Mouse (Mus musculus): ENCODE measurements around the gene Grhpr. TPM values are rescaled to one million over a fixed set of nuclear protein-coding genes. Genes with fewer than 3 reads are reported as not detected.
"Not testable (repeated sequence)": the region's sequence is repeated elsewhere in the genome, so short reads cannot be mapped to it uniquely, and the experiment has no call there.

Gene Grhpr
- polyA plus RNA-seq, 1 experiment from 2014 or later: 33.5 TPM

DNA sequence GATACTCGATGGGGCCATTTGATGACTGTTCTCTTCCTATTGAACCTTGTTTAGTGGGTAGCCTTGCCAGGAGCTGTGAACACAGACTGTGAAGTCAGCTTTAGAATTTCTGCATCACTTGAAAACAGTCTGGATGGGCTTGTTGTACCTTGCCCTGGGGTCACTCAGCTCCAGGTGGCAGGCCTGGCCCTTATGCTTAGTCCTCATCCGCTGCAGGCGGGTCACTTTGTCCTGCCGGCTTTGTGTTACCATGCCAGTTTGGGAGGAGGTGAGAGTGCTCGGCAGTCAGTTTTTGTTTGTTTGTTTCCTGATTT is 736 bp downstream of the Grhpr start:
- Histone ChIP-seq H3K27ac (ENCODE audit: low read depth, low read length) (no peak overlapping the region), H3K4me2 (ENCODE audit: low read length) (peak overlapping the region; percentile 84), H3K4me3 (ENCODE audit: low read length) (peak overlapping the region; percentile 48), H3K9me3 (ENCODE audit: control insufficient read depth, low read length) (no peaks in the 10 kb centered on the region), H3K36me3 (ENCODE audit: control insufficient read depth, insufficient read depth, low read length) (no peaks in the 10 kb centered on the region), H3K4me1 (ENCODE audit: control insufficient read depth, insufficient read depth, low read depth, low read length) (0 out of 2 replicates have a peak, but pooled peaks cover 4% of the 10 kb centered on the region), H3K27me3 (replicated peaks; ENCODE audit: control insufficient read depth, insufficient read depth, low read length) (no peaks in the 10 kb centered on the region), H3K9ac (ENCODE audit: low read depth, low read length) (0 out of 2 replicates have a peak overlapping the region, but pooled peaks have one; percentile 9)
- no peak for ATAC-seq
- 21% methylated on average over 5 of the region's 5 CpGs for WGBS

DNA sequence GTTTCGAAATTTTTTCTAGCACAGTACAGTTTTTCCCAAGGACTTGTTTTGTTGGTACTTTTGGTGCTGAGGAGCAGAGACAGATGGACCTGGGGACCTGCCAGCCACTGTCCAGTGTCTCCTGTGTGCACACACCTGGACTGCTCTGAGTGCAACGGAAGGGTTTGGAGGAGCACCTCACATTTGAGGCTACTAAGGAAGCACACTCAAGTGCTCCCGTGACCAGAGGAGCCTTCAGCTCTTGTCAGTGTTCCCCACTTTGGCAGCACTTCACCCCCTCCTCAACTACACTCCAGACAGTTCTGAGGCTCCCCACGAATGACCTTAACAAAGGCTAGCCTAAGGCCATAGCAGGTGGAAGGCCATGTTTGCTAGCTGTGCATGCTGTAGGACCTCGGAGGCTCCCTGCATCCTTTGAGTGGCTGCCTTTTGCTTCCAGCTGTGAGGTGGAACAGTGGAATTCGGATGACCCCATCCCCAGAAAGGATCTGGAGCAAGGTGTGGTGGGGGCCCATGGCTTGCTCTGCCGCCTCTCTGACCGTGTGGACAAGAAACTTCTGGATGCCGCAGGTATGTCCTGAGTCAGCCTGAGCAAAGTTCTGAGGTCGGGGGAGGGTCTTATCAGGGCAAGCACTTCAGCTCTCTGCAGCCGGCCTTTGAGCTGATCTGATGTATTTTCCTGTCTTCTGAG is 1.4 kb downstream of the Grhpr start:
- H3K27ac ChIP-seq (ENCODE audit: low read depth, low read length): no peak overlapping the region
- no peaks in the 10 kb centered on the region for H3K36me3 ChIP-seq (ENCODE audit: control insufficient read depth, insufficient read depth, low read length)
- no peak overlapping the region for H3K4me3 ChIP-seq (ENCODE audit: low read length)
- 0 out of 2 replicates have a peak, but pooled peaks cover 4% of the 10 kb centered on the region for H3K4me1 ChIP-seq (ENCODE audit: control insufficient read depth, insufficient read depth, low read depth, low read length)
- H3K4me2 ChIP-seq (ENCODE audit: low read length): no peak overlapping the region
- no peak for ATAC-seq
- no peaks in the 10 kb centered on the region for H3K9me3 ChIP-seq (ENCODE audit: control insufficient read depth, low read length)
- H3K27me3 ChIP-seq (replicated peaks; ENCODE audit: control insufficient read depth, insufficient read depth, low read length): no peaks in the 10 kb centered on the region
- H3K9ac ChIP-seq (ENCODE audit: low read depth, low read length): no peak overlapping the region
- WGBS: 71% methylated on average over 11 of the region's 11 CpGs

DNA sequence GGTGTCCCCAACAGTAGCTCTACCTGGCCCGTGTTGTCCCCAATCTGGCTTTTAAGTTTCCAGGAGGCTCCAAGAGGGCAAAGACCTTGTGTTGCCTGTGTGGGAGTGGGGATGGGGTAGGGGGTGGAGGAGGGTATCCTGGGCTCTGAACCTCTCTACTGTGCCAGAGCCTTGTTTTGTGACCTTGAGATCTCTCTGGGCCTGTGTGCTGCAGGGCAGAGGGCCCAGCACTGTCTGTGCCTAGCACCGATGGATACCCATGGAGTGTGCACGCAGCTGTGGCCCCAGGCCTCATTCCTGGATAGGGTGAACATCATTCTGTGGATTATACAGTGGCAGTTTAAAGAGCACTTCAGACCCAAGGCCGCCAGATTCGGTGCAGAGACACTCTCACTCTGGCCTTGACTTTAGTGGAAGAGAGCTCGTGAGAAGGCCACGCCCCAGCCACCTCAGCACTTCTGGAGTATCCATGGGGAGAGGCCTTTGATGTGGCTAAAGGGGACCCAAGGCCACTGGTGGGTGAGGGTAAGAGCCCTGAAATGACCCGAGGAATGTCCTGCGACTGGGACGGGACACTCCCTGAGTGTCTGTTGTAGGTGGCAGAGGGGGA is 2.0 kb downstream of the Grhpr start:
- Histone ChIP-seq H3K9ac (ENCODE audit: low read depth, low read length) (no peak overlapping the region), H3K9me3 (ENCODE audit: control insufficient read depth, low read length) (no peaks in the 10 kb centered on the region), H3K36me3 (ENCODE audit: control insufficient read depth, insufficient read depth, low read length) (no peaks in the 10 kb centered on the region), H3K27me3 (replicated peaks; ENCODE audit: control insufficient read depth, insufficient read depth, low read length) (no peaks in the 10 kb centered on the region), H3K27ac (ENCODE audit: low read depth, low read length) (no peak overlapping the region), H3K4me3 (ENCODE audit: low read length) (no peak overlapping the region), H3K4me1 (ENCODE audit: control insufficient read depth, insufficient read depth, low read depth, low read length) (0 out of 2 replicates have a peak, but pooled peaks cover 4% of the 10 kb centered on the region), H3K4me2 (ENCODE audit: low read length) (no peak overlapping the region)
- whole genome bisulfite sequencing: 90% methylated on average over 10 of the region's 10 CpGs
- no peak for ATAC-seq

DNA sequence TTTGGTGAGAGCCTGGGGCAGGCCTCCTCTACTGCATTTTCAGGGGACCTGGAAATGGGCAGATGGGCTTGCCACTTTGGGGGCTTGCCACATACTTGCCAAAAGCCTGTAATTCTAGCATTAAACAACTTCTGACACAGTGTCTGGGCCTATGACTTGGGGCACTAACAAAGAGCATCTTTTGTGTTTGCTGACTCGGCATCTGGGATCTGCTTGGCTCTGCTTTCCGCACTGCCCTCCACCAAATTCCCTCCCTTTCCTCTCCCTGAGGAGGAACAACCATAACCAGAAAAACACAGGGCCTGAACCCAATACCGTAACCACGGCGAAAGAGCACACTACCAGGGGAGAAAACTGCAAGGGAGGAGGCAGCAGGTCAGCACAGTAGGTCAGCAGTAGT is 9.4 kb downstream of the Grhpr start:
- WGBS: 87% methylated on average over 5 of the region's 5 CpGs
- Histone ChIP-seq H3K9me3 (ENCODE audit: control insufficient read depth, low read length) (no peaks in the 10 kb centered on the region), H3K27ac (ENCODE audit: low read depth, low read length) (no peak overlapping the region), H3K4me1 (ENCODE audit: control insufficient read depth, insufficient read depth, low read depth, low read length) (no peaks in the 10 kb centered on the region), H3K4me2 (ENCODE audit: low read length) (no peak overlapping the region), H3K36me3 (ENCODE audit: control insufficient read depth, insufficient read depth, low read length) (peaks cover 25% of the 10 kb centered on the region), H3K9ac (ENCODE audit: low read depth, low read length) (no peak overlapping the region), H3K4me3 (ENCODE audit: low read length) (no peak overlapping the region), H3K27me3 (replicated peaks; ENCODE audit: control insufficient read depth, insufficient read depth, low read length) (no peaks in the 10 kb centered on the region)
- ATAC-seq: no peak

DNA sequence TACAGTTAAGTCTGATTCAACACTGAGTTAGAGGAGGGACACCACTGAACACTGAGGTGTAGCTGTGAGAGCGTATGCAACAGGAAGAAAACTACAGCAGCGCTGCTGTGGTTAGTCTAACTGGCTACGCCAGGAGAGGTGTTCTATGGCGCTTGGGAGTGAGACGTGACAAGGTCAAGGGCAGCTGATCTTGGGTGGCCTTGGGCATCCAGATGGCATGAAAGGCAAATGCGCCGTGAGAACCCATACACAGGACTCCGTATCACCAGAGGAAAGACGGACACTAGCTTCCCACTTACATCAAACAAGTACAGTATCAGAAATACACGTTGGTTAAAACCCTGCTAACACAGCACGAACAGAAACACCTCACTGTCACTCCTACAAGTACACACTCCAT is 11.1 kb downstream of the Grhpr start:
- H3K9ac ChIP-seq (ENCODE audit: low read depth, low read length); H3K4me1 ChIP-seq (ENCODE audit: control insufficient read depth, insufficient read depth, low read depth, low read length); H3K4me3 ChIP-seq (ENCODE audit: low read length); H3K9me3 ChIP-seq (ENCODE audit: control insufficient read depth, low read length); H3K4me2 ChIP-seq (ENCODE audit: low read length); ATAC-seq; H3K27me3 ChIP-seq (replicated peaks; ENCODE audit: control insufficient read depth, insufficient read depth, low read length); H3K27ac ChIP-seq (ENCODE audit: low read depth, low read length): not testable (repeated sequence)
- WGBS: 93% methylated on average over 11 of the region's 11 CpGs
- peaks cover 25% of the 10 kb centered on the region for H3K36me3 ChIP-seq (ENCODE audit: control insufficient read depth, insufficient read depth, low read length)

DNA sequence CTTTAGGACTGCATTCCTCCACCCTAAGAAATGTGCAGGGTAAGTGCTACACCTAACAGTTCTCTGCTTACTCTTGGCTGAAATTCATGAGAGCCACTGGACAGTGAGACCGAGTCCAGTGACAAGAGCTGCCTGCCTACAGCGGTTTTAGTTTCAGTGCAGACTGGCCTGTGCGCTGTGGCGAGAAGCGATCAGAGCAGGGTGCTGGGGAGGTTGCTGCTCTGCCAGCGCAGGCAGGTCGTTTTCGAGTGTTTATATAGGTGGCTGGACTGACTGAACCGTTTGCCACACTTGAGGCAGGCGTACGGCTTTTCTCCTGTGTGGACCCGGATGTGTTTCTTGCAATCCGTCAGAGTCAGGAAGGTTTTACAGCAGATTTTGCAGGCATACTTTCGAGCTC is 12.0 kb downstream of the Grhpr start:
- not testable (repeated sequence) for ATAC-seq; H3K9me3 ChIP-seq (ENCODE audit: control insufficient read depth, low read length); H3K4me3 ChIP-seq (ENCODE audit: low read length); H3K27ac ChIP-seq (ENCODE audit: low read depth, low read length); H3K9ac ChIP-seq (ENCODE audit: low read depth, low read length); H3K4me1 ChIP-seq (ENCODE audit: control insufficient read depth, insufficient read depth, low read depth, low read length); H3K27me3 ChIP-seq (replicated peaks; ENCODE audit: control insufficient read depth, insufficient read depth, low read length); H3K4me2 ChIP-seq (ENCODE audit: low read length)
- WGBS: 88% methylated on average over 13 of the region's 14 CpGs
- peaks cover 25% of the 10 kb centered on the region for H3K36me3 ChIP-seq (ENCODE audit: control insufficient read depth, insufficient read depth, low read length)

DNA sequence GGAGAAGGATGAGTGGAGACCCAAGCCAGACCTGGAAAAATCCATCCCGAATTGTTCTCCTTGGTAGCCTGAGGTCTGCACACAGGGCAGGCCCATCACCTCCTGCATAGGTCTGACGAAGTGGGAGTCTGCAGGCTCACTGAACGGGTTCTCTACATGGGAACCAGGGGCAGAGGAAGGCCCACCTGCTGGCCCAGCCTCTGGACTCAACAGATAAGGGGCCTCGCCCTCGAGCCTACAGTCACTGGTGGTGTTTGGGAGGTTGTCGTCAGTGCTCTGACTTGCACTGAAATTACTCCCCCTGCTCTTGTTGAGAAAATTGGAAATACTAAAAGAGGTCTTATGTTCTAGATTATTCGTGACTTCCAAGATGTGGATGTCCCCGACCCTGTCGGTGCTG is 12.7 kb downstream of the Grhpr start:
- Histone ChIP-seq H3K27ac (ENCODE audit: low read depth, low read length) (no peak overlapping the region), H3K4me2 (ENCODE audit: low read length) (no peak overlapping the region), H3K9ac (ENCODE audit: low read depth, low read length) (no peak overlapping the region), H3K9me3 (ENCODE audit: control insufficient read depth, low read length) (no peaks in the 10 kb centered on the region), H3K4me1 (ENCODE audit: control insufficient read depth, insufficient read depth, low read depth, low read length) (no peaks in the 10 kb centered on the region), H3K27me3 (replicated peaks; ENCODE audit: control insufficient read depth, insufficient read depth, low read length) (no peaks in the 10 kb centered on the region), H3K4me3 (ENCODE audit: low read length) (no peak overlapping the region), H3K36me3 (ENCODE audit: control insufficient read depth, insufficient read depth, low read length) (peaks cover 25% of the 10 kb centered on the region)
- no peak for ATAC-seq
- 93% methylated on average over 9 of the region's 9 CpGs for WGBS

DNA sequence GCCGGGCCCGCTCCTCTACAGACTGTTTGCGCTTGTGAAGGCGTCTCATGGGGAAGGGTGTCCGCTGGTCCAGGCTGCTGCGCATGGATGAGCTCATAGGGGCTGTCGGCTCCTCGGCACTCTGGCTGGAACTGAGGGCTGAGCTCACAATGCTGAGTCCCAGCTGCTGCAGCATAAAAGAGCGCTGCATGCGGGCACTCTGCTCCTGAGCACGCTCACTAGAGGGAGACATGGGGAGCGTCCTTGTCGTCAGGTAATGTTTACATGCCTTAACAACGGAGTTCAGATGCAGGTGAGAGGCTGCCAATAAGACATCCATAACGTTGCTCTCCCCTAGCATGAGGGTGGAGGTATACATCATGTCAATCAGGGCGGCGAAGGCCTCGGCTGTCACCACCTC is 13.6 kb downstream of the Grhpr start:
- peaks cover 24% of the 10 kb centered on the region for H3K36me3 ChIP-seq (ENCODE audit: control insufficient read depth, insufficient read depth, low read length)
- 80% methylated on average over 18 of the region's 18 CpGs for WGBS
- H3K4me3 ChIP-seq (ENCODE audit: low read length): no peak overlapping the region
- H3K4me1 ChIP-seq (ENCODE audit: control insufficient read depth, insufficient read depth, low read depth, low read length): no peaks in the 10 kb centered on the region
- no peak for ATAC-seq
- H3K9me3 ChIP-seq (ENCODE audit: control insufficient read depth, low read length): no peaks in the 10 kb centered on the region
- no peak overlapping the region for H3K4me2 ChIP-seq (ENCODE audit: low read length)
- no peaks in the 10 kb centered on the region for H3K27me3 ChIP-seq (replicated peaks; ENCODE audit: control insufficient read depth, insufficient read depth, low read length)
- H3K9ac ChIP-seq (ENCODE audit: low read depth, low read length): no peak overlapping the region
- no peak overlapping the region for H3K27ac ChIP-seq (ENCODE audit: low read depth, low read length)

DNA sequence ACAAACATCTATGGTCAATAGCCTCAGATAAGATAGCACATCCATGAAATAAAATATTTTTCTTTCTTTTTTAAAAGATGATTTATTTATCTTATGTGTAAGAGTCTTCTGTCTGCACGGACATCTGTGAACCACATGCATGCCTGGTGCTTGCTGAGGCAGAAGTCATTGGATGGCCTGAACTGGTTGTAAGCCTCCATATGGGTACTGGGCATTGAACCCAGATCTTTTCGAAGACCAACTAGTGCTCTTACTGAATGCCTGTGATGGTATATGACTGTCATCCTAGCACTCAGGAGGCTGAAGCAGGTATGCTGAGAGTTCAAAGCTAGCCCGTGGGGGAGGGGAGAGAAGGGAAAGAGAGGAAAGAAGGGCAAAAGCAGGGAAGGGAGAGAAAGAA is 16.9 kb downstream of the Grhpr start:
- WGBS: 70% methylated on average over 3 of the region's 3 CpGs

More for the DNA sequence above, 16.9 kb downstream of the Grhpr start:
- H3K9ac ChIP-seq (ENCODE audit: low read depth, low read length): no peak overlapping the region
- H3K27me3 ChIP-seq (replicated peaks; ENCODE audit: control insufficient read depth, insufficient read depth, low read length): no peaks in the 10 kb centered on the region
- H3K4me2 ChIP-seq (ENCODE audit: low read length): no peak overlapping the region
- H3K4me3 ChIP-seq (ENCODE audit: low read length): no peak overlapping the region
- H3K27ac ChIP-seq (ENCODE audit: low read depth, low read length): no peak overlapping the region
- no peak for ATAC-seq
- no peaks in the 10 kb centered on the region for H3K4me1 ChIP-seq (ENCODE audit: control insufficient read depth, insufficient read depth, low read depth, low read length)
- H3K36me3 ChIP-seq (ENCODE audit: control insufficient read depth, insufficient read depth, low read length): peaks cover 10% of the 10 kb centered on the region; the same call in 1 of the 2 replicates
- H3K9me3 ChIP-seq (ENCODE audit: control insufficient read depth, low read length): no peaks in the 10 kb centered on the region

Data from hindbrain, embryonic 16.5 days (tissue).